Mouse (Mus musculus): ENCODE results near the gene Trim16.

DNA sequence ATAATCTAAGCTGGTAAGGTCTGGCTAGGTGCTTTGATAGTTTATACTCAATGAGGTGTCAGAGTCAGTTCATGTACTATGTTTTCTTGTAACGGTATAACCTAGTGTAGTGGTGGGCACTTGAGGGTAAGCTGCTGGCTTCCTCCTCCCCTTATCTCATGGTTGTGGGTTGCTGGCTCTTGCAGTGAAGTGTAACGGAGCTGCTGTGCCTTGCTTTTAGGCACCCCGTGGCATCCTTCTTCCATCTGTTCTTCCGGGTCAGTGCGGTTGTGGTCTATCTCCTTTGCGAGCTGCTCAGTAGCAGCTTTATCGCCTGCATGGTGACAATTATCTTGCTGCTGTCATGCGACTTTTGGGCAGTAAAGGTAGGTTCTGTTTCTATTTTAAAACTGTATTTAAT lies 63.4 kb downstream of the Trim16 start:
- TF ChIP-seq CTCF (IDR thresholded peaks at IDR 0.05; ENCODE audit: borderline replicate concordance, insufficient read depth, low read length) (no peak), POLR2A (IDR thresholded peaks at IDR 0.05; ENCODE audit: low read depth, low read length) (no peak)
